Mouse (Mus musculus) megakaryocyte, adult 5-6 weeks (primary cell): ENCODE data around the gene Col6a4. TPM values are rescaled to one million over a fixed set of nuclear protein-coding genes. Genes with fewer than 3 reads are reported as not detected.

ENCODE experiments used
- ATAC-seq: 2 replicates; pipeline ENCODE4 v1.8.0; 2016; ENCODE audit warnings: mild to moderate bottlenecking, inconsistent platforms; ENCODE audit not compliant: poor library complexity, severe bottlenecking
- total RNA-seq, 2 experiments: library from RNA; stranded (forward) in 1 of 2; stranded (reverse) in 1 of 2; fragments of 153-499, 151-499 nt in 1 of 2; fragments of 221-1000, 200-1000 nt in 1 of 2; gene quantifications; 2 replicates each; pipeline versions ENCODE4 v1.2.3 to v1.2.4; 2015 to 2017

Gene Col6a4
- total RNA-seq, 2 experiments from 2014 or later = not detected

- no peak for ATAC-seq
Measured at GRCm38 (mm10) chr9:106076234-106076633, 20.3 kb downstream of the Col6a4 start.

GRCm38 (mm10) chr9:106073956-106074355 is 22.6 kb downstream of the Col6a4 start:
- no peak for ATAC-seq

- no peak for ATAC-seq
Measured at GRCm38 (mm10) chr9:106071651-106072050, 24.9 kb downstream of the Col6a4 start.

GRCm38 (mm10) chr9:106053446-106053845 is 43.1 kb downstream of the Col6a4 start:
- ATAC-seq = no peak

GRCm38 (mm10) chr9:106043921-106044503 is 52.6 kb downstream of the Col6a4 start:
- ATAC-seq = no peak

GRCm38 (mm10) chr9:106039915-106040659 is 56.5 kb downstream of the Col6a4 start:
- no peak for ATAC-seq

- ATAC-seq = no peak
Measured at GRCm38 (mm10) chr9:106039276-106039675, 57.3 kb downstream of the Col6a4 start.

- no peak for ATAC-seq
Measured at GRCm38 (mm10) chr9:106038865-106039264, 57.7 kb downstream of the Col6a4 start.

GRCm38 (mm10) chr9:106015666-106016065 is 80.9 kb downstream of the Col6a4 start:
- ATAC-seq = no peak

GRCm38 (mm10) chr9:106013139-106013538 is 83.4 kb downstream of the Col6a4 start:
- no peak for ATAC-seq

- ATAC-seq = no peak
Measured at GRCm38 (mm10) chr9:105997955-105998354, 98.6 kb downstream of the Col6a4 start.

- ATAC-seq = no peak
Measured at GRCm38 (mm10) chr9:105992425-105992824, 104.2 kb downstream of the Col6a4 start.

- ATAC-seq = no peak
Measured at GRCm38 (mm10) chr9:105990099-105990498, 106.5 kb downstream of the Col6a4 start.

GRCm38 (mm10) chr9:105989468-105989867 is 107.1 kb downstream of the Col6a4 start:
- ATAC-seq = no peak

- ATAC-seq = no peak
Measured at GRCm38 (mm10) chr9:105988096-105988495, 108.5 kb downstream of the Col6a4 start.

- no peak for ATAC-seq
Measured at GRCm38 (mm10) chr9:105984931-105985519, 111.6 kb downstream of the Col6a4 start.

- no peak for ATAC-seq
Measured at GRCm38 (mm10) chr9:105978479-105978878, 118.1 kb downstream of the Col6a4 start.

- no peak for ATAC-seq
Measured at GRCm38 (mm10) chr9:105976871-105977270, 119.7 kb downstream of the Col6a4 start.

GRCm38 (mm10) chr9:105976314-105976713 is 120.3 kb downstream of the Col6a4 start:
- ATAC-seq = no peak

GRCm38 (mm10) chr9:105973736-105974135 is 122.8 kb downstream of the Col6a4 start:
- no peak for ATAC-seq

GRCm38 (mm10) chr9:105972031-105972430 is 124.6 kb downstream of the Col6a4 start:
- no peak for ATAC-seq

GRCm38 (mm10) chr9:105971351-105971894 is 125.2 kb downstream of the Col6a4 start:
- ATAC-seq = no peak
